Mouse (Mus musculus) MEL (cell line): ENCODE results near the gene Echs1. TPM values are rescaled to one million over a fixed set of nuclear protein-coding genes. Genes with fewer than 3 reads are reported as not detected.

Experiments
- DNase-seq: peaks from one replicate; pipeline ENCODE4 v3.0.0; 2011; ENCODE audit warnings: low read depth, low spot score
- H3K27ac ChIP-seq: 2 replicates; pipeline ENCODE4 v1.5.1; 2012; ENCODE audit warnings: low read depth, mild to moderate bottlenecking, control low read depth, low read length, moderate library complexity; ENCODE audit not compliant: control insufficient read depth
- H3K27me3 ChIP-seq, 2 experiments: fragments of 150-350 bp in 1 of 2; sonication (generic) in 1 of 2; 2 replicates each; pipeline ENCODE4 v1.6.1; 2012; ENCODE audit warnings: low read length in 2 of 2, mild to moderate bottlenecking in 2 of 2, improper control_type of control experiment in 1 of 2, moderate library complexity in 1 of 2; ENCODE audit not compliant: insufficient read depth in 2 of 2, control insufficient read depth in 1 of 2
- H3K36me3 ChIP-seq, 2 experiments: 2 replicates each; pipeline ENCODE4 v1.6.1; 2012 to 2014; ENCODE audit warnings: low read length in 2 of 2, improper control_type of control experiment in 1 of 2, inconsistent platforms in 1 of 2, mild to moderate bottlenecking in 1 of 2; ENCODE audit not compliant: insufficient read depth in 2 of 2, control insufficient read depth in 1 of 2
- H3K4me1 ChIP-seq, 2 experiments: fragments of 150-350 bp in 1 of 2; sonication (generic) in 1 of 2; 2 replicates each; pipeline ENCODE4 v1.6.1; 2012; ENCODE audit warnings: low read length in 2 of 2, improper control_type of control experiment in 1 of 2, mild to moderate bottlenecking in 1 of 2; ENCODE audit not compliant: insufficient read depth in 2 of 2, control insufficient read depth in 1 of 2
- H3K4me3 ChIP-seq, 2 experiments: fragments of 150-350 bp in 1 of 2; sonication (generic) in 1 of 2; 2 replicates each; pipeline ENCODE4 v1.5.1; 2012; ENCODE audit warnings: low read depth in 2 of 2, low read length in 2 of 2, mild to moderate bottlenecking in 2 of 2, moderate library complexity in 2 of 2, control low read depth in 1 of 2, improper control_type of control experiment in 1 of 2; ENCODE audit not compliant: control insufficient read depth in 1 of 2, insufficient read depth in 1 of 2
- H3K79me2 ChIP-seq: 2 replicates; pipeline ENCODE4 v1.6.1; 2012; ENCODE audit warnings: mild to moderate bottlenecking, low read length, moderate library complexity; ENCODE audit not compliant: control insufficient read depth, poor library complexity, insufficient read depth
- H3K9ac ChIP-seq: 2 replicates; pipeline ENCODE4 v1.6.1; 2012; ENCODE audit warnings: low read depth, mild to moderate bottlenecking, control low read depth, low read length, moderate library complexity; ENCODE audit not compliant: control insufficient read depth, poor library complexity, severe bottlenecking
- H3K9me3 ChIP-seq: fragments of 150-350 bp; sonication (generic); replicated peaks from 2 replicates; pipeline ENCODE4 v1.6.1; 2012; ENCODE audit warnings: mild to moderate bottlenecking, low read length, improper control_type of control experiment, moderate library complexity; ENCODE audit not compliant: insufficient read depth
- CHD1 ChIP-seq: IDR thresholded peaks from 2 replicates; pipeline ENCODE4 v1.6.1; 2012; ENCODE audit warnings: low read depth, mild to moderate bottlenecking, inconsistent platforms, low read length, improper control_type of control experiment
- CTCF ChIP-seq, 3 experiments: IDR thresholded peaks in 2 of 3; conservative IDR thresholded peaks in 1 of 3; 2 replicates each; pipeline ENCODE4 v1.5.1; 2011 to 2012; ENCODE audit warnings: low read length in 3 of 3, low read depth in 2 of 3, mild to moderate bottlenecking in 2 of 3, improper control_type of control experiment in 1 of 3, inconsistent platforms in 1 of 3, mixed read lengths in 1 of 3, moderate library complexity in 1 of 3; ENCODE audit not compliant: control insufficient read depth in 1 of 3, insufficient read depth in 1 of 3, poor library complexity in 1 of 3, severe bottlenecking in 1 of 3
- ELF1 ChIP-seq: IDR thresholded peaks from 2 replicates; pipeline ENCODE4 v1.6.1; 2014; ENCODE audit warnings: low read depth, mild to moderate bottlenecking, inconsistent platforms, low read length, improper control_type of control experiment, moderate library complexity
- EP300 ChIP-seq, 2 experiments: IDR thresholded peaks; 2 replicates each; pipeline ENCODE4 v1.6.1; 2011; ENCODE audit warnings: improper control_type of control experiment in 2 of 2, low read length in 2 of 2, low read depth in 1 of 2, mild to moderate bottlenecking in 1 of 2
- ETS1 ChIP-seq: IDR thresholded peaks from 2 replicates; pipeline ENCODE4 v1.6.1; 2012; ENCODE audit warnings: low read depth, mild to moderate bottlenecking, inconsistent platforms, low read length, improper control_type of control experiment, moderate library complexity
- HCFC1 ChIP-seq: IDR thresholded peaks from 2 replicates; pipeline ENCODE4 v1.6.1; 2012; ENCODE audit warnings: low read depth, mild to moderate bottlenecking, inconsistent platforms, low read length, improper control_type of control experiment, moderate library complexity
- MAFK ChIP-seq: IDR thresholded peaks from 2 replicates; pipeline ENCODE4 v1.6.1; 2011; ENCODE audit warnings: low read depth, mild to moderate bottlenecking, low read length, improper control_type of control experiment, borderline replicate concordance
- MAX ChIP-seq: IDR thresholded peaks from 2 replicates; pipeline ENCODE4 v1.6.1; 2011; ENCODE audit warnings: low read length, improper control_type of control experiment
- MEF2A ChIP-seq: IDR thresholded peaks from 2 replicates; pipeline ENCODE4 v1.6.1; 2014; ENCODE audit warnings: low read depth, mild to moderate bottlenecking, inconsistent platforms, low read length, improper control_type of control experiment; ENCODE audit not compliant: poor library complexity, insufficient replicate concordance, severe bottlenecking; ENCODE audit errors: extremely low read depth
- MXI1 ChIP-seq: IDR thresholded peaks from 2 replicates; pipeline ENCODE4 v1.6.1; 2011; ENCODE audit warnings: mild to moderate bottlenecking, low read depth, low read length, improper control_type of control experiment
- MYC ChIP-seq: IDR thresholded peaks from 2 replicates; pipeline ENCODE4 v1.6.1; 2011; ENCODE audit warnings: low read depth, mild to moderate bottlenecking, low read length, improper control_type of control experiment, moderate library complexity
- POLR2AphosphoS2 ChIP-seq: IDR thresholded peaks from 2 replicates; pipeline ENCODE4 v1.6.1; 2011; ENCODE audit warnings: low read length, improper control_type of control experiment
- RAD21 ChIP-seq: IDR thresholded peaks from 2 replicates; pipeline ENCODE4 v1.6.1; 2011; ENCODE audit warnings: mild to moderate bottlenecking, low read depth, low read length, improper control_type of control experiment
- SIN3A ChIP-seq: IDR thresholded peaks from 2 replicates; pipeline ENCODE4 v1.6.1; 2012; ENCODE audit warnings: low read length, improper control_type of control experiment, inconsistent platforms
- SMC3 ChIP-seq: IDR thresholded peaks from 2 replicates; pipeline ENCODE4 v1.6.1; 2011; ENCODE audit warnings: low read depth, low read length, improper control_type of control experiment
- TAL1 ChIP-seq: IDR thresholded peaks from 2 replicates; pipeline ENCODE4 v1.6.1; 2012; ENCODE audit warnings: mild to moderate bottlenecking, inconsistent platforms, low read length, moderate library complexity, mixed read lengths
- TBP ChIP-seq: IDR thresholded peaks from 2 replicates; pipeline ENCODE4 v1.8.0; 2011; ENCODE audit warnings: low read depth, low read length, improper control_type of control experiment
- TCF12 ChIP-seq: IDR thresholded peaks from 2 replicates; pipeline ENCODE4 v1.6.1; 2014; ENCODE audit warnings: low read depth, mild to moderate bottlenecking, inconsistent platforms, low read length, improper control_type of control experiment, moderate library complexity
- USF2 ChIP-seq, 2 experiments: IDR thresholded peaks; 2 replicates each; pipeline ENCODE4 v1.6.1; 2011 to 2012; ENCODE audit warnings: improper control_type of control experiment in 2 of 2, low read length in 2 of 2, borderline replicate concordance in 1 of 2, inconsistent platforms in 1 of 2, low read depth in 1 of 2, mild to moderate bottlenecking in 1 of 2; ENCODE audit not compliant: insufficient read depth in 1 of 2
- ZC3H11A ChIP-seq: IDR thresholded peaks from 2 replicates; pipeline ENCODE4 v1.6.1; 2012; ENCODE audit warnings: low read depth, mild to moderate bottlenecking, inconsistent platforms, low read length, improper control_type of control experiment
- ZMIZ1 ChIP-seq: IDR thresholded peaks from 2 replicates; pipeline ENCODE4 v1.6.1; 2012; ENCODE audit warnings: low read depth, mild to moderate bottlenecking, inconsistent platforms, low read length, improper control_type of control experiment, moderate library complexity
- polyA plus RNA-seq, 2 experiments: library from polyadenylated mRNA; stranded (reverse) in 1 of 2; unstranded in 1 of 2; fragments of >175 nt in 1 of 2; fragments of >200 nt in 1 of 2; gene quantifications; 2 replicates each; pipeline versions ENCODE4 v1.2.1 to v1.2.4; 2012; ENCODE audit warnings: low replicate concordance in 2 of 2, low read depth in 1 of 2; ENCODE audit not compliant: insufficient read length in 2 of 2, insufficient read depth in 1 of 2, missing spikeins in 1 of 2
- total RNA-seq: library from RNA; depleted of rRNA; stranded (reverse); fragments of 300-350 nt; gene quantifications from 2 replicates; pipeline ENCODE4 v1.2.3, GENCODE M21; 2012

Gene Echs1
- total and polyA plus RNA-seq, 3 experiments, result 22.8 to 47.7 TPM; not detected in 1

DNA sequence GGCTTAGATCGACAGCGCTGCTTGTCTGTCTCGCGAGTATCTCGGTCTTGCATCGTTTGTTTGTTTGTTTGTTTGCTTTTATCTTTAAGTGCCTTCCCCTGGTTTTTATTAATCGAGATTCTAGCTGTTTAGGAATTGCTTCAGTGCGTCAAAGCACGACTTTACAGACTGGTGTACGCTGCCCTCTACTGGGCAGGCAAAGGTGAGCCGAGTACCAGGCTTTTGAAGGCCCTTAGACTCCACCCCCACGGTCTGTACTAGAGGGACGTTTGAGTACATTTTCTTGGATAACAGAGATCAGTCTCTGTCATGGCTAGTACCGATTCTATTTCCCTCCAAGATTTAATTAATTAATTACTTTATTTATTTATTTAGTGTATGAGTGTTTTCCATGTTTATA is 25.1 kb upstream of the Echs1 start:
- no peaks in the 10 kb centered on the region for H3K9me3 ChIP-seq
- TF ChIP-seq ELF1 (no peak), ZC3H11A (peak; percentile 68), TCF12 (no peak), SMC3 (peak; percentile 85), CTCF (IDR thresholded peaks at IDR 0.05 in 2 of 3, conservative IDR thresholded peaks at IDR 0.05 in 1 of 3; ENCODE audit: control insufficient read depth in 1 of 3, insufficient read depth in 1 of 3, low read depth in 2 of 3, low read length in 3 of 3, poor library complexity in 1 of 3, severe bottlenecking in 1 of 3) (peak; percentile 59 to 86 (median 85)), RAD21 (peak; percentile 83)
- H3K4me3 ChIP-seq, result no peak overlapping the region
- H3K27ac ChIP-seq, result no peak overlapping the region
- H3K27me3 ChIP-seq, result no peaks in the 10 kb centered on the region
- no peak overlapping the region for H3K9ac ChIP-seq
- DNase-seq, result peak; percentile 83
- peaks cover 0 to 3% of the 10 kb centered on the region in 2 experiments; a peak in 1 of 4 replicates for H3K36me3 ChIP-seq
- no peaks in the 10 kb centered on the region for H3K4me1 ChIP-seq
- peaks cover 2% of the 10 kb centered on the region; the same call in 1 of the 2 replicates for H3K79me2 ChIP-seq

DNA sequence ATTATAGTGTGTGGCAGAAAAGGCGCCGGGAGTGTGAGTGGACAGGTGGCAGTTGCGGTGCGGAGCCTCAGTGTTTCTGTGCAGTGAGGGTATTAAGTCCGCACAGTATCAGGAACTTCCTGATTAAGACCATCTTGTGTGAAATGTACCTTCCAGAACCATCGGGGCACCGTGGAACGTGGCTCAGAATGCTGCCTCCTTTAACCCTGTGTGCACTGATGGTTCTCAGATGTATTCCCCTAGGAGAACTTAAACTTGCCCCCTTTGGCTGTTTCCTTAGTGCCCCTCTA is 21.7 kb upstream of the Echs1 start:
- H3K9ac ChIP-seq, result peak overlapping the region; percentile 97
- H3K36me3 ChIP-seq, result peaks cover 0 to 16% of the 10 kb centered on the region in 2 experiments; a peak in 2 of 4 replicates
- peak overlapping the region; percentile 86 for H3K27ac ChIP-seq
- no peaks in the 10 kb centered on the region for H3K27me3 ChIP-seq
- peaks cover 0 to 17% of the 10 kb centered on the region in 2 experiments; a peak in 2 of 4 replicates for H3K4me1 ChIP-seq
- peak overlapping the region; percentile 66 to 93 for H3K4me3 ChIP-seq
- no peaks in the 10 kb centered on the region for H3K9me3 ChIP-seq
- no peak for DNase-seq
- H3K79me2 ChIP-seq, result peaks cover 2% of the 10 kb centered on the region; the same call in 1 of the 2 replicates
- TF ChIP-seq ZMIZ1 (no peak), TCF12 (no peak), TBP (no peak), MEF2A (0 out of 2 replicates have a peak, but pooled peaks have one; percentile 1)

DNA sequence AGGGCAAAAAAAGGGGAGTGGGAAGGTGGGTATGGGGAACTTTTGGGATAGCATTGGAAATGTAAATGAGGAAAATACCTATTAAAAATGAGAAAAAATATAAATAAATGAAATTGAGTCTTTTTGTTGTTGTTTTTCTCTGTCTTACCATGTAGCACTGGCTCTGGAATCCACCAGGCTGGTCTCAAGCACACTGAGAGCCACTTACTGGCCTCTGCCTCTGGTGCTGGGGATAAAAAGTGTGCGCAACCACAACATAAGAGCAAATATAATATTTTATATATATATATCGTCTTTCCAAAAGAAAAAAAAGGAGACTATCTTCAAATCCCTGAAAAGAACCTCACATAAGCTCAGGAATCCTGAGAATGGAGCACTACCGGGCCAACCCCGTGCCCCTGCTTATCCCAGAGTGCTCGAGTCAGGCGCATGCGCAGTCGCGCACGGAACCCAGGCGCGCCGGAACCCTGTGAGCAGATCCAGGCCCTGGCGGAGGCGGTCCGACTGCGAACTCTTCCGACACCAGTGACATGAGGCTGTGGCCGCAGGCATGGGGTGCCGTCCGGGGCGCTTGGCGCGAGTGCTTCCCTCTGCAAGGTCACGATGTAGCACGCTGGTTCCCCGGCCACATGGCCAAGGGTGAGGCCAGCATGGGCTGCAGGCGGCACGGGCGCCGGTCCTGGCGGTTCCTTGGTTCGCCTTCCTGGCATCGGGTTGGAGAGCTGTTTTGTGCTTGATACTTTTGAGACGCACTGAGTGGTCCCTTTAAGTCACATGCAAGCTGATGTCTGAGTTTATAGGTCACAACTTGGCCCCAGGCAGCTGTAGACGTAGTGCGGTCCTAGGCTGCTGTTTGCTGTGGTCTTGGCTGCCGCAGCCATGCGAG is 21.1 kb upstream of the Echs1 start, which contains the start of gene Mtg1:
TSS of gene Mtg1 (plus strand) at position 430 of the 886 bp plus-strand sequence.
- peak; percentile 96 for DNase-seq
- H3K9me3 ChIP-seq, result no peaks in the 10 kb centered on the region
- H3K79me2 ChIP-seq, result peaks cover 2% of the 10 kb centered on the region; the same call in 1 of the 2 replicates
- peak within 1 kb of the TSS; percentile 66 to 93 for H3K4me3 ChIP-seq
- H3K27me3 ChIP-seq, result no peaks in the 10 kb centered on the region
- peak within 1 kb of the TSS; percentile 97 for H3K9ac ChIP-seq
- H3K27ac ChIP-seq, result peak within 1 kb of the TSS; percentile 86
- H3K4me1 ChIP-seq, result peaks cover 0 to 17% of the 10 kb centered on the region in 2 experiments; a peak in 2 of 4 replicates
- peaks cover 0 to 16% of the 10 kb centered on the region in 2 experiments; a peak in 2 of 4 replicates for H3K36me3 ChIP-seq
- TF ChIP-seq EP300 (IDR thresholded peaks at IDR 0.05; ENCODE audit: low read depth in 1 of 2, low read length in 2 of 2), result no peak; a peak in 1 of 4 replicates
- TF ChIP-seq HCFC1, result peak; percentile 93
- TF ChIP-seq MEF2A, result 0 out of 2 replicates have a peak, but pooled peaks have one; percentile 4
- TF ChIP-seq SIN3A, result peak; percentile 84
- no peak for TF ChIP-seq SMC3
- TF ChIP-seq CHD1, result no peak
- TF ChIP-seq MAX, result peak; percentile 96
- no peak for TF ChIP-seq USF2 (IDR thresholded peaks at IDR 0.05; ENCODE audit: borderline replicate concordance in 1 of 2, insufficient read depth in 1 of 2, low read depth in 1 of 2, low read length in 2 of 2)
- peak; percentile 92 for TF ChIP-seq MYC
- TF ChIP-seq ZC3H11A, result no peak
- no peak for TF ChIP-seq MAFK
- TF ChIP-seq ETS1, result peak; percentile 33; the same call in 1 of the 2 replicates
- peak; percentile 89 for TF ChIP-seq TBP
- TF ChIP-seq POLR2AphosphoS2, result peak; percentile 53; the same call in 1 of the 2 replicates
- no peak for TF ChIP-seq TAL1
- peak; percentile 94 for TF ChIP-seq MXI1
